Mouse (Mus musculus) forebrain, embryonic 16.5 days (tissue): ENCODE results near the gene Slc29a3. TPM values are rescaled to one million over a fixed set of nuclear protein-coding genes. Genes with fewer than 3 reads are reported as not detected.

ENCODE experiments used
- ATAC-seq: fragments of 200-750 bp; cut with Nextera tagmentation; 2 replicates; pipeline ENCODE4 v1.8.0; 2017; ENCODE audit warnings: mild to moderate bottlenecking, moderate library complexity
- H3K27ac ChIP-seq: fragments of 300-500 bp; sonication (generic); 2 replicates; pipeline ENCODE4 v1.5.1; 2014; ENCODE audit warnings: low read length, control low read depth
- H3K27me3 ChIP-seq: fragments of 300-500 bp; sonication (generic); replicated peaks from 2 replicates; pipeline ENCODE4 v1.6.1; 2014; ENCODE audit warnings: low read length; ENCODE audit not compliant: control insufficient read depth, insufficient read depth
- H3K36me3 ChIP-seq: fragments of 300-500 bp; sonication (generic); 2 replicates; pipeline ENCODE4 v1.6.1; 2014; ENCODE audit not compliant: control insufficient read depth, insufficient read depth
- H3K4me1 ChIP-seq: fragments of 300-500 bp; sonication (generic); replicated peaks from 2 replicates; pipeline ENCODE4 v1.6.1; 2014; ENCODE audit warnings: low read length; ENCODE audit not compliant: control insufficient read depth, insufficient read depth
- H3K4me2 ChIP-seq: fragments of 300-500 bp; sonication (generic); 2 replicates; pipeline ENCODE4 v1.6.1; 2014; ENCODE audit warnings: mild to moderate bottlenecking, low read length, control low read depth
- H3K4me3 ChIP-seq: fragments of 300-500 bp; sonication (generic); replicated peaks from 2 replicates; pipeline ENCODE4 v1.5.1; 2014; ENCODE audit warnings: mild to moderate bottlenecking, low read length, control low read depth
- H3K9ac ChIP-seq: fragments of 300-500 bp; sonication (generic); replicated peaks from 2 replicates; pipeline ENCODE4 v1.6.1; 2014; ENCODE audit warnings: low read depth, low read length, control low read depth
- H3K9me3 ChIP-seq: fragments of 300-500 bp; sonication (generic); 2 replicates; pipeline ENCODE4 v1.6.1; 2016; ENCODE audit warnings: low read length; ENCODE audit not compliant: control insufficient read depth
- WGBS: fragments of 180-500 bp; shearing (Covaris S2); extraction: QIAGEN DNeasy Blood & Tissue Kit; methylation state at CpG from one replicate; pipeline ENCODE4 v1.1.7; 2014; 5-methylcytosine and 5-hydroxymethylcytosine counted together
- polyA plus RNA-seq: library from polyadenylated mRNA; unstranded; fragments of >200 nt; fragmentation: Nextera tagmentation; extraction: Ambion mirVana; gene quantifications from 2 replicates; pipeline ENCODE4 v1.2.1, GENCODE M21; 2015

The Slc29a3 gene
- polyA plus RNA-seq, 1 experiment from 2014 or later = 13.0 TPM

DNA sequence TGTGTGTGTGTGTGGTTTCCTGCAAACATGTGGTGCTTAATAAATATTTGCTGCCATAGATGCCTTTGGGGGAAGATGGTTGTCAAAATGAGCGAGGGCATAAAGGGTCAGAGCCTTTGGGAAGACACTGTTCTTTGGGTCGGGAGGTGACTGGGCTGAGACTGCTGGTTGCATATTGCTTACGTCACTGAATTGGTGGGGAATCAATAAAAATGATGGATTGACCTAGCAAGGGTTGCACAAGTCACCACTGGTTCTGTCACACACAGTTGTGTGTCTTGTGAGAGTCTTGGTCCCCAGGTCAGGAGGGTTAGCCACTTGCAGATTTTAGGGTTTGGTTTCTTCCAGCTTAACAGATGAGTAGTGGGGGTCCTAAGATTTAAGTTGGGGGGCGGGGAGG is 75.3 kb downstream of the Slc29a3 start:
- no peaks in the 10 kb centered on the region for H3K36me3 ChIP-seq
- no peak overlapping the region for H3K4me3 ChIP-seq
- no peaks in the 10 kb centered on the region; the same call in 1 of the 2 replicates for H3K27me3 ChIP-seq
- 76% methylated on average over 4 of the region's 4 CpGs for WGBS
- no peak overlapping the region for H3K27ac ChIP-seq
- H3K9me3 ChIP-seq = no peaks in the 10 kb centered on the region; the same call in 1 of the 2 replicates
- no peak overlapping the region for H3K4me2 ChIP-seq
- H3K9ac ChIP-seq = no peak overlapping the region
- no peak for ATAC-seq
- H3K4me1 ChIP-seq = no peaks in the 10 kb centered on the region

DNA sequence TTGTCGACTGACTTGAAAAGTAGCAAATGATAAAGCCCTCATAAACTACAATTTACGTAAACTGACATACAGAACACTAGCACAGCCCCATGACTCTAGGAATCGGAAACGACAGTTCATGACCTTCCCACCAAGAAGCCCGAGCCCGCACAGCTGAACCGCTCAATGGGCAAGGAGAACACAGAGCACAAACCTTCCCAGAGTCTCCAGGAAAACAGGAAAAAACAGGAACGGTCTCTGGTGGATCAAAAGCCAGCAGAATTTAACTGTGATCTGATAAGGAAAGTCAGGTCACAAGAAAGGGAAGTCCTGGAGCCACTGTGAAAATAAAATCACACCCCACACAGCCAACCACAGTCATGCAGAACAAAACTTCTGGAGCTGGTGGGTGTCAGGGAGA is 82.4 kb downstream of the Slc29a3 start:
- Histone ChIP-seq H3K4me1 (no peaks in the 10 kb centered on the region), H3K9me3 (no peaks in the 10 kb centered on the region; the same call in 1 of the 2 replicates), H3K4me3 (no peak overlapping the region), H3K27me3 (no peaks in the 10 kb centered on the region), H3K9ac (no peak overlapping the region), H3K36me3 (no peaks in the 10 kb centered on the region), H3K4me2 (no peak overlapping the region), H3K27ac (no peak overlapping the region)
- 87% methylated on average over 8 of the region's 8 CpGs for WGBS
- ATAC-seq = no peak

DNA sequence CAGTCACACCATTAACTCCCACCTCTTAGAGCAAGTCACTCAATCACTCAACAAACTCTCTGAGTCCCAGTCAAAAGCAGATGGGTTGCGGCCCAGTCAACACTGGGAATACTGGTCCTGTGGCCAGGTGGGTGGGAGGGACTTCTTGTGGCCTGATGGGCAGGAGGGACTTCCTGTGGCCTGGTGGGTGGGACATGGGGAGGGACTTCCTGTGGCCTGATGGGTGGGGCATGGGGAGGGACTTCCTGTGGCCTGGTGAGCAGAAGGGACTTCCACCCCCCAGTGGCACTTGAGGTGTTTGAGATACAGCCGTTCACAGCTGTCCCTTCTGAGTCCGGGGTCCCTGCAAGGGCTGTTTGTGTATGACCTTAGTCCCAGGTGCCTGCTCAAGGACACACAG is 84.0 kb downstream of the Slc29a3 start:
- Histone ChIP-seq H3K9me3 (no peaks in the 10 kb centered on the region), H3K4me3 (no peak overlapping the region), H3K9ac (no peak overlapping the region), H3K36me3 (no peaks in the 10 kb centered on the region), H3K27ac (no peak overlapping the region), H3K4me2 (no peak overlapping the region), H3K27me3 (no peaks in the 10 kb centered on the region), H3K4me1 (no peaks in the 10 kb centered on the region)
- no peak for ATAC-seq
- WGBS = 89% methylated on average over 3 of the region's 3 CpGs

Other genes with a start within 250 kb of the Slc29a3 start
- gene Cdh23, start 56.3 kb downstream of the Slc29a3 start, polyA plus RNA-seq = 1.2 and 2.7 TPM in 2 replicates
- gene Unc5b, start 78.8 kb upstream of the Slc29a3 start, polyA plus RNA-seq = 2.2 and 2.6 TPM in 2 replicates